8 mouse cellular contexts compared by ENCODE assay signal in genomic region chr13:51208378-51209100, GRCm38 (mm10). TPM values are rescaled to one million over a fixed set of nuclear protein-coding genes. Genes with fewer than 3 reads are reported as not detected.
DNase-seq lines count a peak whose midpoint lies in the region; ATAC-seq and TF ChIP-seq lines count a peak whose summit lies in the region.

No protein-coding gene starts in this region.

- WGBS in liver, adult 2 months = 82% methylated on average over 18 of the region's 18 CpGs
- WGBS in liver, embryonic 11.5 days = 71% methylated on average over 18 of the region's 18 CpGs
- 45% methylated on average over 18 of the region's 18 CpGs for WGBS in forebrain, postnatal 0 days
- 65% methylated on average over 18 of the region's 18 CpGs for WGBS in intestine, postnatal 0 days
- 66% methylated on average over 18 of the region's 18 CpGs for WGBS in stomach, postnatal 0 days

- no peak overlapping the region for H3K4me3 ChIP-seq in liver, adult 2 months (ENCODE audit: insufficient read depth, low read depth, low read length)
- H3K4me3 ChIP-seq in liver, embryonic 11.5 days (ENCODE audit: low read depth, low read length) = no peak overlapping the region
- no peak overlapping the region for H3K4me3 ChIP-seq in forebrain, postnatal 0 days (ENCODE audit: low read depth, low read length)
- no peak overlapping the region for H3K4me3 ChIP-seq in intestine, postnatal 0 days (ENCODE audit: low read depth, low read length)
- H3K4me3 ChIP-seq in stomach, postnatal 0 days (ENCODE audit: low read depth, low read length) = no peak overlapping the region

- no peak overlapping the region for H3K9ac ChIP-seq in liver, adult 2 months (ENCODE audit: low read depth, low read length)
- H3K9ac ChIP-seq in liver, embryonic 11.5 days (ENCODE audit: low read depth, low read length) = no peak overlapping the region
- H3K9ac ChIP-seq in forebrain, postnatal 0 days = no peak overlapping the region
- no peak overlapping the region for H3K9ac ChIP-seq in intestine, postnatal 0 days (ENCODE audit: low read depth, low read length)
- H3K9ac ChIP-seq in stomach, postnatal 0 days (ENCODE audit: low read length) = no peak overlapping the region

- no peak for DNase-seq in liver, adult 2 months (ENCODE audit: extremely low read depth, low read depth, low spot score)
- DNase-seq in liver, embryonic 11.5 days (ENCODE audit: low spot score) = no peak
- peak; percentile 67 for DNase-seq in forebrain, postnatal 0 days
- peak; percentile 42 for DNase-seq in lung, postnatal 36 days
- DNase-seq in stomach, postnatal 0 days (ENCODE audit: low spot score) = peak; percentile 16
- no peak for DNase-seq in B cell, adult 2 months

- no peaks in the 10 kb centered on the region for H3K27me3 ChIP-seq in liver, adult 2 months (ENCODE audit: control insufficient read depth, insufficient read depth, low read length)
- H3K27me3 ChIP-seq in liver, embryonic 11.5 days (replicated peaks; ENCODE audit: control insufficient read depth, insufficient read depth, low read length) = no peaks in the 10 kb centered on the region
- H3K27me3 ChIP-seq in forebrain, postnatal 0 days (ENCODE audit: insufficient read depth, low read length) = no peaks in the 10 kb centered on the region
- no peaks in the 10 kb centered on the region for H3K27me3 ChIP-seq in intestine, postnatal 0 days (replicated peaks; ENCODE audit: control insufficient read depth, insufficient read depth, low read length)
- H3K27me3 ChIP-seq in stomach, postnatal 0 days (ENCODE audit: control insufficient read depth, insufficient read depth, low read length) = no peaks in the 10 kb centered on the region

- no peak overlapping the region for H3K27ac ChIP-seq in liver, adult 2 months (replicated peaks; ENCODE audit: insufficient read depth, low read depth, low read length)
- H3K27ac ChIP-seq in liver, embryonic 11.5 days (ENCODE audit: low read depth, low read length) = no peak overlapping the region
- 0 out of 2 replicates have a peak overlapping the region, but pooled peaks have one; percentile 17 for H3K27ac ChIP-seq in forebrain, postnatal 0 days (ENCODE audit: low read depth, low read length)
- H3K27ac ChIP-seq in intestine, postnatal 0 days (ENCODE audit: low read depth, low read length) = no peak overlapping the region
- no peak overlapping the region for H3K27ac ChIP-seq in stomach, postnatal 0 days (replicated peaks)

- H3K4me1 ChIP-seq in liver, adult 2 months (ENCODE audit: control insufficient read depth, insufficient read depth, low read length) = no peaks in the 10 kb centered on the region
- no peaks in the 10 kb centered on the region for H3K4me1 ChIP-seq in liver, embryonic 11.5 days (replicated peaks; ENCODE audit: control insufficient read depth, insufficient read depth, low read length)
- H3K4me1 ChIP-seq in forebrain, postnatal 0 days (ENCODE audit: insufficient read depth) = no peaks in the 10 kb centered on the region
- H3K4me1 ChIP-seq in intestine, postnatal 0 days (replicated peaks; ENCODE audit: control insufficient read depth, insufficient read depth, low read length) = no peaks in the 10 kb centered on the region
- no peaks in the 10 kb centered on the region for H3K4me1 ChIP-seq in stomach, postnatal 0 days (replicated peaks; ENCODE audit: control insufficient read depth, insufficient read depth)

- H3K79me2 ChIP-seq in liver, adult 2 months (ENCODE audit: control insufficient read depth, insufficient read depth, low read length) = no peaks in the 10 kb centered on the region

- TF ChIP-seq POLR2A in liver, adult 2 months (IDR thresholded peaks at IDR 0.05; ENCODE audit: extremely low read depth, insufficient read depth, low read length) = no peak

- no peaks in the 10 kb centered on the region for H3K9me3 ChIP-seq in liver, embryonic 11.5 days (ENCODE audit: control insufficient read depth, low read length)
- H3K9me3 ChIP-seq in forebrain, postnatal 0 days (ENCODE audit: low read length) = no peaks in the 10 kb centered on the region
- no peaks in the 10 kb centered on the region for H3K9me3 ChIP-seq in intestine, postnatal 0 days (ENCODE audit: control insufficient read depth)
- H3K9me3 ChIP-seq in stomach, postnatal 0 days (ENCODE audit: control insufficient read depth, low read length) = no peaks in the 10 kb centered on the region

- no peak for TF ChIP-seq EP300 in stomach, postnatal 0 days (optimal IDR thresholded peaks at IDR 0.05)

- TF ChIP-seq CTCF in liver, adult 2 months (IDR thresholded peaks at IDR 0.05; ENCODE audit: low read depth, low read length) = peak; percentile 36
- TF ChIP-seq CTCF in forebrain, postnatal 0 days (IDR thresholded peaks at IDR 0.05; ENCODE audit: low read depth) = peak; percentile 63
- TF ChIP-seq CTCF in intestine, postnatal 0 days (IDR thresholded peaks at IDR 0.05; ENCODE audit: low read depth) = peak; percentile 63
- peak; percentile 69 for TF ChIP-seq CTCF in stomach, postnatal 0 days (IDR thresholded peaks at IDR 0.05; ENCODE audit: low read depth)

- no peaks in the 10 kb centered on the region for H3K36me3 ChIP-seq in liver, adult 2 months (ENCODE audit: control insufficient read depth, insufficient read depth, low read length)
- H3K36me3 ChIP-seq in liver, embryonic 11.5 days (ENCODE audit: control insufficient read depth, insufficient read depth, low read length) = no peaks in the 10 kb centered on the region
- no peaks in the 10 kb centered on the region for H3K36me3 ChIP-seq in forebrain, postnatal 0 days (ENCODE audit: insufficient read depth)
- no peaks in the 10 kb centered on the region for H3K36me3 ChIP-seq in intestine, postnatal 0 days (ENCODE audit: control insufficient read depth, insufficient read depth)
- no peaks in the 10 kb centered on the region for H3K36me3 ChIP-seq in stomach, postnatal 0 days (ENCODE audit: control insufficient read depth, insufficient read depth, low read length)

- H3K4me2 ChIP-seq in liver, embryonic 11.5 days = no peak overlapping the region
- H3K4me2 ChIP-seq in forebrain, postnatal 0 days (ENCODE audit: low read depth) = no peak overlapping the region
- peak overlapping the region; percentile 25; the same call in 1 of the 2 replicates for H3K4me2 ChIP-seq in intestine, postnatal 0 days (replicated peaks; ENCODE audit: low read depth)
- H3K4me2 ChIP-seq in stomach, postnatal 0 days (replicated peaks; ENCODE audit: low read depth) = no peak overlapping the region

- ATAC-seq in liver, embryonic 11.5 days (replicated peaks; ENCODE audit: low FRiP score) = no peak
- peak; percentile 94 for ATAC-seq in forebrain, postnatal 0 days
- no peak for ATAC-seq in intestine, postnatal 0 days
- ATAC-seq in stomach, postnatal 0 days (ENCODE audit: low FRiP score, low TSS enrichment) = no peak; the same call in 1 of the 2 replicates
- no peak for ATAC-seq in erythroblast, adult 5-6 weeks (replicated peaks; ENCODE audit: low FRiP score, poor library complexity, severe bottlenecking)

RNA-seq across cellular contexts. Expression of gene Nxnl2, which starts 37.7 kb away (rescaled TPM):
- total RNA-seq in liver, adult 2 months (2014; rRNA removed) = 0.07 and 0.09 TPM in 2 replicates
- 0.06 TPM in 1 of 2 replicates, not detected in the other for polyA plus RNA-seq in liver, adult 2 months (2012; rRNA removed)
- polyA plus RNA-seq in liver, embryonic 11.5 days (2014; fragmentation: Nextera tagmentation; extraction: Ambion mirVana) = 0.27 and 0.43 TPM in 2 replicates
- total RNA-seq in forebrain, postnatal 0 days (2014; rRNA removed) = 2.1 and 3.1 TPM in 2 replicates
- polyA plus RNA-seq in forebrain, postnatal 0 days (2015; fragmentation: Nextera tagmentation; extraction: Ambion mirVana) = 5.3 and 6.5 TPM in 2 replicates
- 5.0 and 6.1 TPM in 2 replicates for polyA plus RNA-seq in intestine, postnatal 0 days (2015; fragmentation: Nextera tagmentation; extraction: Ambion mirVana)
- 4.3 and 4.6 TPM in 2 replicates for polyA plus RNA-seq in stomach, postnatal 0 days (2015; fragmentation: Nextera tagmentation; extraction: Ambion mirVana)
- not detected in 2 replicates for total RNA-seq in erythroblast, adult 5-6 weeks (2015; ENCODE audit: low replicate concordance)
- not detected in 2 replicates for total RNA-seq in erythroblast, adult 5-6 weeks (2017; ENCODE audit: low replicate concordance)

Comparison
In these comparisons a context has a peak if more than half of its experiments do, and no peak if none do; other contexts are left out.
1. DNase-seq: peak in forebrain, postnatal 0 days (single experiment), lung, postnatal 36 days (single experiment) and stomach, postnatal 0 days (single experiment); none in liver, adult 2 months (single experiment), liver, embryonic 11.5 days (single experiment) and B cell, adult 2 months (0 of 2).
2. Peak in every context shown above with its lines, with median percentiles within 50 percentile points of each other: CTCF ChIP-seq.